Comparison of ENCODE assay signal across 22 mouse cellular contexts in the genomic region with DNA sequence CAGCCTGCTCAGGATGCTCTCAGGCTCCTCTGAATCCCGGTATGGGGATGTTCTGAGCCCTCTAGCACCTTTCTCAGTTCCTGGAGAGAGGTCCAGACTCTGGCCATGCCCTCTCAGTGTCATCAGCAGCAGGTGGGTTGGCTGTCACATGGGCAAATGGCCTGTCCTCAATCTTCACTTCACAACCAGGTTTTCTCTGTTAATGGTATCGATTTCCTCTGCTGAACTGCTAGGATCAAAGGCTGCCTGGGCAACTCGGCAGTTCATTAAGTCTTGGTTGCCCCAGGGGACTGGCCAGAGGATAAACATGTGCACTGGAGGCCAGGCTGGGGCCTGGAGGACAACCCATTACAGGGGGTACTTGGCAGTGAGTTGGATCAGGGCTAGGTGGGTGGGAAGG.
A peak's percentile ranks its signal among the peaks of the same experiment; 100 is the strongest.
DNase-seq lines count a peak whose midpoint lies in the region; ATAC-seq lines count a peak whose summit lies in the region.
"Had no signal": no experiment of that assay in that cellular context is flagged by ENCODE, and none has a peak within 500 bp of the region (broad histone marks: within the 10 kb centered on the region; RNA-seq: fewer than 3 reads in every experiment).

No protein-coding gene starts in this region.

- 45% methylated on average over 3 of the region's 3 CpGs for WGBS in hindbrain, embryonic 10.5 days
- 55% methylated on average over 3 of the region's 3 CpGs for WGBS in hindbrain, embryonic 16.5 days
- WGBS in liver, embryonic 16.5 days (ENCODE audit: insufficient replicate concordance): 28% methylated on average over 3 of the region's 3 CpGs
- 46% methylated on average over 3 of the region's 3 CpGs for WGBS in liver, embryonic 11.5 days

- H3K4me2 ChIP-seq in hindbrain, embryonic 16.5 days (ENCODE audit: low read length): no peak overlapping the region
- H3K4me2 ChIP-seq in liver, embryonic 16.5 days (ENCODE audit: low read depth, low read length): no peak overlapping the region
- H3K4me2 ChIP-seq in liver, embryonic 11.5 days: no peak overlapping the region
- H3K4me2 ChIP-seq: forebrain, embryonic 13.5 days; heart, embryonic 11.5 days; hindbrain, embryonic 13.5 days had no signal

- peaks cover 4% of the 10 kb centered on the region; the same call in 1 of the 2 replicates for H3K27me3 ChIP-seq in hindbrain, embryonic 10.5 days (ENCODE audit: insufficient read depth, poor library complexity, severe bottlenecking)
- H3K27me3 ChIP-seq in hindbrain, embryonic 16.5 days (replicated peaks; ENCODE audit: control insufficient read depth, insufficient read depth, low read length): no peaks in the 10 kb centered on the region
- H3K27me3 ChIP-seq in liver, embryonic 16.5 days (ENCODE audit: control insufficient read depth, insufficient read depth, low read depth, low read length): no peaks in the 10 kb centered on the region
- H3K27me3 ChIP-seq in liver, embryonic 11.5 days (replicated peaks; ENCODE audit: control insufficient read depth, insufficient read depth, low read length): no peaks in the 10 kb centered on the region
- H3K27me3 ChIP-seq: forebrain, embryonic 13.5 days had no signal

- no peak overlapping the region for H3K4me3 ChIP-seq in hindbrain, embryonic 10.5 days
- H3K4me3 ChIP-seq in hindbrain, embryonic 16.5 days (ENCODE audit: low read length): no peak overlapping the region
- H3K4me3 ChIP-seq in liver, embryonic 16.5 days (ENCODE audit: low read depth, low read length): no peak overlapping the region
- H3K4me3 ChIP-seq in liver, embryonic 11.5 days (ENCODE audit: low read depth, low read length): no peak overlapping the region
- H3K4me3 ChIP-seq: forebrain, embryonic 10.5 days; forebrain, embryonic 13.5 days; gastrocnemius, adult 2 months; hindbrain, embryonic 13.5 days had no signal

- peaks cover 25% of the 10 kb centered on the region for H3K4me1 ChIP-seq in hindbrain, embryonic 10.5 days (replicated peaks)
- H3K4me1 ChIP-seq in hindbrain, embryonic 16.5 days (ENCODE audit: control insufficient read depth, insufficient read depth, low read depth, low read length): peaks cover 4% of the 10 kb centered on the region; the same call in 1 of the 2 replicates
- H3K4me1 ChIP-seq in liver, embryonic 16.5 days (ENCODE audit: control insufficient read depth, low read depth, low read length): peaks cover 6% of the 10 kb centered on the region
- H3K4me1 ChIP-seq in liver, embryonic 11.5 days (replicated peaks; ENCODE audit: control insufficient read depth, insufficient read depth, low read length): no peaks in the 10 kb centered on the region

- no peak overlapping the region for H3K27ac ChIP-seq in hindbrain, embryonic 10.5 days
- no peak overlapping the region for H3K27ac ChIP-seq in hindbrain, embryonic 16.5 days (ENCODE audit: low read depth, low read length)
- no peak overlapping the region for H3K27ac ChIP-seq in liver, embryonic 16.5 days (ENCODE audit: low read length)
- no peak overlapping the region for H3K27ac ChIP-seq in liver, embryonic 11.5 days (ENCODE audit: low read depth, low read length)
- H3K27ac ChIP-seq: forebrain, embryonic 10.5 days; forebrain, embryonic 13.5 days; gastrocnemius, adult 2 months; hindbrain, embryonic 13.5 days; hindbrain, postnatal 0 days had no signal

- peak; percentile 27 for DNase-seq in hindbrain, embryonic 10.5 days (ENCODE audit: low spot score)
- no peak for DNase-seq in liver, embryonic 11.5 days (ENCODE audit: low spot score)
- DNase-seq in forelimb bud, embryonic 11.5 days (ENCODE audit: low read depth, low spot score): peak; percentile 12
- peak; percentile 25 for DNase-seq in mesoderm, embryonic 11.5 days (ENCODE audit: low read depth, low spot score)
- DNase-seq: adrenal gland, adult 2 months; adrenal gland, postnatal 25 days; cerebellum, adult 11-12 months; cerebellum, adult 8-10 months; cerebellum, postnatal 36 days; gastrocnemius, adult 2 months; gastrocnemius, postnatal 14 days; heart, adult 11 months had no signal

- H3K9ac ChIP-seq in hindbrain, embryonic 16.5 days (ENCODE audit: low read depth, low read length): no peak overlapping the region
- no peak overlapping the region for H3K9ac ChIP-seq in liver, embryonic 16.5 days (ENCODE audit: low read depth, low read length)
- H3K9ac ChIP-seq in liver, embryonic 11.5 days (ENCODE audit: low read depth, low read length): no peak overlapping the region
- H3K9ac ChIP-seq: forebrain, embryonic 13.5 days; hindbrain, embryonic 13.5 days had no signal

- no peaks in the 10 kb centered on the region for H3K36me3 ChIP-seq in hindbrain, embryonic 10.5 days
- H3K36me3 ChIP-seq in hindbrain, embryonic 16.5 days (ENCODE audit: control insufficient read depth, insufficient read depth, low read length): no peaks in the 10 kb centered on the region
- H3K36me3 ChIP-seq in liver, embryonic 16.5 days (ENCODE audit: control insufficient read depth, insufficient read depth): no peaks in the 10 kb centered on the region
- H3K36me3 ChIP-seq in liver, embryonic 11.5 days (ENCODE audit: control insufficient read depth, insufficient read depth, low read length): no peaks in the 10 kb centered on the region
- H3K36me3 ChIP-seq: forebrain, embryonic 10.5 days; hindbrain, embryonic 13.5 days had no signal

- no peaks in the 10 kb centered on the region for H3K9me3 ChIP-seq in hindbrain, embryonic 10.5 days
- no peaks in the 10 kb centered on the region for H3K9me3 ChIP-seq in hindbrain, embryonic 16.5 days (ENCODE audit: control insufficient read depth, low read length)
- no peaks in the 10 kb centered on the region for H3K9me3 ChIP-seq in liver, embryonic 16.5 days (replicated peaks; ENCODE audit: control insufficient read depth, low read length)
- H3K9me3 ChIP-seq in liver, embryonic 11.5 days (ENCODE audit: control insufficient read depth, low read length): no peaks in the 10 kb centered on the region
- H3K9me3 ChIP-seq: forebrain, embryonic 10.5 days; forebrain, embryonic 13.5 days; hindbrain, embryonic 13.5 days had no signal

- ATAC-seq in hindbrain, embryonic 16.5 days: no peak; the same call in 1 of the 2 replicates
- peak; percentile 27; the same call in 1 of the 2 replicates for ATAC-seq in liver, embryonic 16.5 days (ENCODE audit: low read depth)
- ATAC-seq in liver, embryonic 11.5 days (replicated peaks; ENCODE audit: low FRiP score): no peak
- ATAC-seq: CD4-positive, CD25-positive, alpha-beta regulatory T cell, adult 4 months; forebrain, embryonic 13.5 days; forebrain, embryonic 16.5 days; hindbrain, postnatal 0 days; inflammation-experienced regulatory T-cells, adult 6 months had no signal
